Mouse (Mus musculus): ENCODE data around the gene Fancd2. TPM values are rescaled to one million over a fixed set of nuclear protein-coding genes. Genes with fewer than 3 reads are reported as not detected.
A peak's percentile ranks its signal among the peaks of the same experiment; 100 is the strongest.

Gene Fancd2
- polyA plus RNA-seq, 1 experiment from 2014 or later = 8.1 TPM

DNA sequence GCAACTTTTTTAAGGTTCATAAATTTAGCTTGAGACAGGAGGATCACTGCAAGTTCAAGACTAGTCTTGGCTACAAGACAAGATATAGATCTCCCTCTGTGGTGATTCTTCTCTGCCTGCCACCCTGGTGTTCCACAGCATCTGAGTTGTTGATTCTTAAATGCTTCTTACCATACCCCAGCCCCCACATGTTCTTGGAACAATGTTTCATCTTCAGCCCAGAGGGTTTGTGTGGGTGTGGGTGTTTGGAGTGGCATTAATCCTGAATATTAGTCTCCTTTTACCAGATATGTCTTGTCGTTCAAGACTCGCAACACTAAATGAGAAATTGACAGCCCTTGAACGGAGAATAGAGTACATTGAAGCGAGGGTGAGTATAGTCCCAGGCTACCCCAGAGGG is 84.0 kb downstream of the Fancd2 start:
- Histone ChIP-seq H3K9ac (no peak overlapping the region), H3K36me3 (peaks cover 44% of the 10 kb centered on the region), H3K9me3 (no peaks in the 10 kb centered on the region), H3K27ac (no peak overlapping the region), H3K4me3 (replicated peaks) (no peak overlapping the region), H3K4me1 (no peaks in the 10 kb centered on the region), H3K27me3 (replicated peaks) (no peaks in the 10 kb centered on the region), H3K4me2 (no peak overlapping the region)
- WGBS = 89% methylated on average over 4 of the region's 4 CpGs
- ATAC-seq (ENCODE audit: insufficient read depth, low FRiP score, low read depth) = no peak

DNA sequence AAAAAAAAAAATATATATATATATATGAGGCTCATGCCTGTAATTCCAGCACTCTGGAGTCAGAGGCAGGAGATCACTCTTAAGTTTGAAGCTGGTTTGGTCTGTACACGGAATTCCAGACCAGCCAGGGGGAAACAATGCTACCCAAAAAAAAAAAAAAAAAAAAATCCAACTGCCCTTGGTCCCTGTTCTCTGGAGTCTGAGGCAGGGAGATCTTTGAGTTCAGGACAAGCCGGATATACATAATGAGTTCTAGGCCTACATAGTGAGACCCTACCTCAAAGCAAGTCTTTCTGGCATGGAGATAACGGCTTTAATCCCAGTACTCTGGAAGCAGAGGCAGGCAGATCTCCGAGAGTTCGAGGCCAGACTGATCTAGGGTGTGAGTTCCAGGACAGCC is 91.9 kb downstream of the Fancd2 start:
- peak overlapping the region; percentile 69 for H3K4me2 ChIP-seq
- H3K9ac ChIP-seq = no peak overlapping the region; the same call in 1 of the 2 replicates
- no peaks in the 10 kb centered on the region for H3K27me3 ChIP-seq (replicated peaks)
- peaks cover 10% of the 10 kb centered on the region for H3K4me1 ChIP-seq
- peak overlapping the region; percentile 77 for H3K4me3 ChIP-seq (replicated peaks)
- no peaks in the 10 kb centered on the region for H3K36me3 ChIP-seq
- ATAC-seq (ENCODE audit: insufficient read depth, low FRiP score, low read depth) = no peak
- peak overlapping the region; percentile 57; the same call in 1 of the 2 replicates for H3K27ac ChIP-seq
- WGBS = 57% methylated on average over 5 of the region's 5 CpGs
- H3K9me3 ChIP-seq = no peaks in the 10 kb centered on the region

DNA sequence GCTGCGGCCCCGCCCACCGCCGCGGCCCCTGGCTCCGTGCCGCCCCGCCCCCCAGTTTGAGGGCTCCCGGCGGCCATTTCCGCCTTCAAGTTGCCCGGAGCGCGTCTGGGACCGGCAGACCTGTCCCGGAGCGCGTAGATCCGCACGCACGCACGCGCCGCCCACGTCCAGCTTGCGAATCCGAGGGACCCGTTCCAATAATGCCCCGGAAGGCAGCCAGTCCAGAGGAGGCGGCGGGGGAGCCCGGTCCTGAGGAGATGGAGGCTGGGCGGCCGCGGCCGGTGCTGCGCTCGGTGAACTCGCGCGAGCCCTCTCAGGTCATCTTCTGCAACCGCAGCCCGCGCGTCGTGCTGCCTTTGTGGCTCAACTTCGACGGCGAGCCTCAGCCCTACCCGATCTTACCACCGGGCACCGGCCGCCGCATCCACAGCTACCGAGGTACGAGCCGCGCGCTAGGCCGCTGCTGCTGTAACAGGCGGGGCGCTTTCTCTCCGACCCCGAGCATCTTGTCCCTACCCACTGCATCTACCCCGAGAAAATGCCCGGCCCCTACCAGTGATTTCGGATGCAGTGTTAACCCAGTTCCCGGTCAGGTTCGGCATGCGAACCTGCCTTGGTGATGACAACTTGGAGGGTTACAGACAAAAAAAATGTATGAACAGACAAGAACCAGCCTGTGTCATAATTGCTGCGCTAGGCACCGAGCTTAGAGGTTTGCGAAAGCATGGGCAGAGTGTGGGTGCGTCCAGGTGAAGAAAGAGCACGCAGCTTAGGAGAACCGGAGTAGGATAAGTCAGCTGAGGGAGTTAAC is 92.7 kb downstream of the Fancd2 start, which contains the start of gene Vhl:
Gene Vhl, plus strand, starts transcription at position 19 of the 811 bp plus-strand sequence.
- ATAC-seq (ENCODE audit: insufficient read depth, low FRiP score, low read depth) = peak; percentile 82
- WGBS = under 1% methylated on average over 70 of the region's 76 CpGs
- no peaks in the 10 kb centered on the region for H3K9me3 ChIP-seq
- H3K4me1 ChIP-seq = peaks cover 10% of the 10 kb centered on the region
- H3K9ac ChIP-seq = peak within 1 kb of the TSS; percentile 81
- peak within 1 kb of the TSS; percentile 77 for H3K4me3 ChIP-seq (replicated peaks)
- H3K27ac ChIP-seq = peak within 1 kb of the TSS; percentile 92
- peak within 1 kb of the TSS; percentile 69 for H3K4me2 ChIP-seq
- peaks cover 3% of the 10 kb centered on the region; the same call in 1 of the 2 replicates for H3K36me3 ChIP-seq
- no peaks in the 10 kb centered on the region for H3K27me3 ChIP-seq (replicated peaks)

DNA sequence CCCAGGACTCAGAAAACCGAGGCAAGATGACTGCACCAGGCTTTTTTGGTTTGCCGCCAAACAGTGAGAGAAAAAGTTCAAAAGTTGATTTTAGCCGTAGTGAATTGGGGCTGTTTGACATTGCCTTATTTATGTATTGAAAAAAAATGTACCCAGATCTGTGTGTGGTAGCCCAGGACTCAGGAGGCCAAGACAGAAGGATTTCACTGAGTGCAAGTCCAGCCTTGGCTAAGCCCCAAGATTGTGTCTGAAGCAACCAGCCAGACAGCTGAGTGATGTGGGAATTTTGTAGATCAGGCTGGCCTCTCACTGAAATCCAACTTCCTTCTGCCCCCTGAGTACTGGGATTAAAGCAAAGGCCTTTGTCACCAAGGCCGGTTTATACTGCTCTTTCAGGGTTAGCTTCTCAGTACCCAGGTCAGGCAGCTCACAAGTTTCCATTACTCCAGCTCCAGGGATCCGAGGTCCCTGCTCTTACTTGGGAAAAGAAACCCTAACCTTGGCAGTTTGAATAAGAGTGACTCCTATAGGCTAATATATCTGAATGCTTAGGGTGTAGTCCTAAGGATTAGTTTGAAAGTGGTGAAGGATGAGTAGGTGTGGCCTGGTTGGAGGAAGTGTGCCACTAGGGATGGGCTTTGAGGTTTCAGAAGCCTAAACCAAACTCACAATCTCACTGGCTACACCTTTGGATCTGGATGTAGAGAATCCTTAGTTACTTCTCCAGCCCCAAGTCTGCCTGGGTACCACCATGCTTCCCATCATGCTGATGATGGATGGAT is 93.7 kb downstream of the Fancd2 start:
- no peak overlapping the region for H3K27ac ChIP-seq
- 28% methylated on average over 5 of the region's 5 CpGs for WGBS
- no peak for ATAC-seq (ENCODE audit: insufficient read depth, low FRiP score, low read depth)
- H3K9ac ChIP-seq = no peak overlapping the region
- H3K9me3 ChIP-seq = no peaks in the 10 kb centered on the region
- H3K4me1 ChIP-seq = peaks cover 10% of the 10 kb centered on the region
- H3K27me3 ChIP-seq (replicated peaks) = no peaks in the 10 kb centered on the region
- H3K4me3 ChIP-seq (replicated peaks) = peak overlapping the region; percentile 77
- peak overlapping the region; percentile 69 for H3K4me2 ChIP-seq
- peaks cover 8% of the 10 kb centered on the region; the same call in 1 of the 2 replicates for H3K36me3 ChIP-seq

DNA sequence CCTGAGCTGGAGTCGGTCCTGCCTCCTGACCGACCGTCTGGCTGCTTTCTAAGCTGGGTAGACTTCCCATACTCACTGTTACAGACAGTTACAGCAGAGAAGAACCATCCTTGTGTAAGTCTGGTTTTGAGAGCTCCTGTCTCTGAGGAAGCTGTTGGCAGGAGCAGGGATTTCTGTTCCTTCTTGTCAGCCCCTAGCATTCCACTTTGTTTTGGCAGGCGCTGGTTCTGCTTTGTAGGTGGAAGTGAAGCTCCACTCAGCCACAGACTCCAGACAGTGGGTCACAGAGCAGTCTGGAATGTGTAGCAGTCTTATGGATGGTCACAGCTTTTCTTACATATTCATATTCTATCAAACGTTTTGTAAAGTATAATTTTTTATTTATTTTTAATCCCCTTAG is 98.8 kb downstream of the Fancd2 start:
- no peaks in the 10 kb centered on the region for H3K27me3 ChIP-seq (replicated peaks)
- no peaks in the 10 kb centered on the region for H3K9me3 ChIP-seq
- H3K4me3 ChIP-seq (replicated peaks) = no peak overlapping the region
- ATAC-seq (ENCODE audit: insufficient read depth, low FRiP score, low read depth) = no peak
- WGBS = 75% methylated on average over 5 of the region's 5 CpGs
- no peak overlapping the region for H3K4me2 ChIP-seq
- H3K9ac ChIP-seq = no peak overlapping the region
- no peak overlapping the region for H3K27ac ChIP-seq
- H3K36me3 ChIP-seq = peaks cover 14% of the 10 kb centered on the region
- H3K4me1 ChIP-seq = peaks cover 4% of the 10 kb centered on the region

DNA sequence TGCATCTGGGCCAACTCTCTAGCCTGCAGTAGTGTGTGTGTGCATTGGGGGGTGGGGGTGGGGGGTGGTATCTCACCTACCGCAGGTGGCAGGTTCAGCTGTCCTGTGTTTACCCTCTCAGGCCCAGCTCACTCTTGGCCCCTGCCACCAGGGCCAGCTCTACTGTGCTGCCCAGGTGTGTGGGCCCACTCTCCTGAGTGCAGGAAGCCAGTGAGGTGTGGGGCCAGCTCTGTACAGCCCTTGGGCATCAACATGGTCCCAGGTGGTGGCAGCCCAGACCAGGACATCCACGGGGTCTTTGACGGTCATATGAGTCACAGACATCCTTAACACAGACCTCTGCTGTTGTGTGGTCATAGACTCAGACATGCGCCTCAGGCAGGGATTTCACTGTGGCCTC is 101.4 kb downstream of the Fancd2 start:
- Histone ChIP-seq H3K9me3 (no peaks in the 10 kb centered on the region), H3K36me3 (peaks cover 14% of the 10 kb centered on the region), H3K9ac (no peak overlapping the region), H3K27me3 (replicated peaks) (no peaks in the 10 kb centered on the region), H3K27ac (no peak overlapping the region), H3K4me3 (replicated peaks) (no peak overlapping the region), H3K4me1 (no peaks in the 10 kb centered on the region), H3K4me2 (no peak overlapping the region)
- WGBS = 81% methylated on average over 4 of the region's 4 CpGs
- ATAC-seq (ENCODE audit: insufficient read depth, low FRiP score, low read depth) = no peak

DNA sequence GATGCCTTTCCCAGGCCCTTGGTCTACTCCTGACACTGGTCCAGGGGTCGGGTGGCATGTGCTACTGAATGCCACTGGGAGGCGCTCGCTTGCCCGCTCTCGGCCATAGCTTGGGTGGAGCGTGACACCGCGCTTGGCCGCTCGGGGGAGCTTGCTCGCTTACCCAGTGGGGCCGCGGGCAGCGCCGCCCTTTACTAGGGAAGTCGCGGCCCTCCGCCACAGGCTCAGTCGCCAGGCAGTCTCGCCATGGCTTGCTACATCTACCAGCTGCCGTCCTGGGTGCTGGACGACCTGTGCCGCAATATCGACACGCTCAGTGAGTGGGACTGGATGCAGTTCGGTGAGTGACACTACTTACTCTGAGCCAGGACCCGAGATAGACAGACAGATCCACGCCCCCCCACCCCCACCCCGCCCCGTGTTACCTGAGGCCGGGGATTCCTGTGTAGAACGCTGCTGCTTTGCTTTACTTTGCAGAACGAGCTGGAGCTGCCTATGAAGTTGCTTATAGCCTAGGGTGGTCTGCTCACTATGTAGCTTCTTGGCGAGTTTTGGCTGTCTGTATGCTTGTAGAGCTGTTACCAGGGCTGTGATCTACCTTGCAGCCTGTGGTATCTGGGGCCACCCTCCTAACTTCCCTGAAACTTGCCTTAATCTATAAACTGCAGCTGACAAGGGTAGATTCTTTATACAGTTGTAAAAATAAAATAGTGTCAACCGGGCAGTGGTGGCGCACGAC is 107.0 kb downstream of the Fancd2 start, which contains the start of gene Irak2:
Gene Irak2, plus strand, starts transcription at position 166 of the 739 bp plus-strand sequence.
- H3K27ac ChIP-seq = peak within 1 kb of the TSS; percentile 19; the same call in 1 of the 2 replicates
- 7% methylated on average over 37 of the region's 37 CpGs for WGBS

DNA sequence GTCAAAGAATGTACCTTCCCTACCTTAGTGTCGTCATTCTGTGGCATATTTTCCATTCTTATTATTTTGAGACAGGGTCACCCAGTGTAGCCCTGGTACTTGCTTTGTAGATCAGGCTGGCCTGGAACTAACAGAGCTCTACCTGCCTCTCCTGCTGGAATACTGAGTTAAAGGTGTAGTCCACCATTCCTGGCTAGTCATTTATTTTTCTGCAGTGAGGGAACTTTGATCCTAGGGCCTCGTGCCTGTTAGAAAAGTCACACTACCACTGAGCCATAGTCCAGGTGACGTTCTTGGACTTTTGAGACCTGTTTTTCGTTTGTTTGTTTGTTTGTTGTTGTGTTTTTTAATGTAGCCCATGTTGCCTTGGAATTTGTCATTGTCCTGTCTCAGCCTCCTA is 107.7 kb downstream of the Fancd2 start:
- ATAC-seq (ENCODE audit: insufficient read depth, low FRiP score, low read depth) = no peak

More for the DNA sequence above, 107.0 kb downstream of the Fancd2 start, which contains the start of gene Irak2:
- peak; percentile 91 for ATAC-seq (ENCODE audit: insufficient read depth, low FRiP score, low read depth)
- Histone ChIP-seq H3K4me3 (replicated peaks) (peak within 1 kb of the TSS; percentile 56), H3K4me2 (peak within 1 kb of the TSS; percentile 66), H3K9me3 (no peaks in the 10 kb centered on the region), H3K4me1 (peaks cover 3% of the 10 kb centered on the region; the same call in 1 of the 2 replicates), H3K36me3 (no peaks in the 10 kb centered on the region), H3K27me3 (replicated peaks) (no peaks in the 10 kb centered on the region), H3K9ac (peak within 1 kb of the TSS; percentile 38; the same call in 1 of the 2 replicates)

DNA sequence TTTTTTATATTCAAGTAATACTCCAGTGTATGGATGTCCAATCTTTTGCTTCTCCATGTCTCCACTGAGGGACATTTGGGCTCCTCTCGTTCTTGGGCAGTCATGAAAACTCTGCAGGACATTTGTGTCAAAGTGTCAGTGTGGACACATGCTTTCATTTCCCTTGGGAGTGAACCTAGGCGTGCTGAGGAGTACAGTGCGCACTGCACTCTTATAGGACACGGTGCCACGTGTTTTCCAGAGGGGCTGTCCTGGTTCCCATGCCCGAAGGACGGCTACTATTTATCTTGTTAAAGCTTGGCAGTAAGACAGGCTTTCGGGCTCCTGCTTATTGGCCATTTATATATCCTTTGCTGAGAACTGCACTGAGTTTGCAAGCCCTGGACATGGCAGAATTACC is 111.1 kb downstream of the Fancd2 start:
- H3K4me3 ChIP-seq (replicated peaks) = no peak overlapping the region
- no peaks in the 10 kb centered on the region for H3K27me3 ChIP-seq (replicated peaks)
- H3K4me2 ChIP-seq = no peak overlapping the region
- no peaks in the 10 kb centered on the region for H3K36me3 ChIP-seq
- no peak for ATAC-seq (ENCODE audit: insufficient read depth, low FRiP score, low read depth)
- WGBS = 76% methylated on average over 8 of the region's 8 CpGs
- H3K9ac ChIP-seq = no peak overlapping the region
- H3K4me1 ChIP-seq = peaks cover 3% of the 10 kb centered on the region; the same call in 1 of the 2 replicates
- H3K27ac ChIP-seq = no peak overlapping the region
- H3K9me3 ChIP-seq = no peaks in the 10 kb centered on the region

More for the DNA sequence above, 107.7 kb downstream of the Fancd2 start:
- Histone ChIP-seq H3K9me3 (no peaks in the 10 kb centered on the region), H3K9ac (no peak overlapping the region), H3K27ac (no peak overlapping the region), H3K4me2 (peak overlapping the region; percentile 66; the same call in 1 of the 2 replicates), H3K27me3 (replicated peaks) (no peaks in the 10 kb centered on the region), H3K36me3 (no peaks in the 10 kb centered on the region), H3K4me1 (peaks cover 3% of the 10 kb centered on the region; the same call in 1 of the 2 replicates), H3K4me3 (replicated peaks) (peak overlapping the region; percentile 56)
- WGBS = 73% methylated on average over 4 of the region's 4 CpGs

DNA sequence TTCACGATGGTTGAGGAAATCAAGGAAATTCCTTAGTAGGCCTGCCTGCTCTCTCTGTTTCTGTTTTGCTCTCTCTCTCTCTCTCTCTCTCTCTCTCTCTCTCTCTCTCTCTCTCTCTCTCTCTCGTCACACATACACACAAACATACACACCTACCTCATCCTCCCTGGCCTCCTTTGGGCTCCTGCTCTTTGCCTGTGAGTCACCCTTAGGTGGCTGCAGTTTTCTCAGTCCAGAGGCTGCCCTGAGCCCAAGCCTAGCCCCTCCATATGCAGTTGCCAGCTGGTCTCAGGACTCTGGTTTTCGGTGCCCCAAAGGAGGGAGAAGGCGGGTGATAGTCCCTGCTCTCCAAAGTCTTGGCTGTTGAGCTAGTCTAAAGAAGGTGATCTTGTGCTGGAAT is 111.5 kb downstream of the Fancd2 start:
- 68% methylated on average over 4 of the region's 4 CpGs for WGBS
- no peak for ATAC-seq (ENCODE audit: insufficient read depth, low FRiP score, low read depth)

DNA sequence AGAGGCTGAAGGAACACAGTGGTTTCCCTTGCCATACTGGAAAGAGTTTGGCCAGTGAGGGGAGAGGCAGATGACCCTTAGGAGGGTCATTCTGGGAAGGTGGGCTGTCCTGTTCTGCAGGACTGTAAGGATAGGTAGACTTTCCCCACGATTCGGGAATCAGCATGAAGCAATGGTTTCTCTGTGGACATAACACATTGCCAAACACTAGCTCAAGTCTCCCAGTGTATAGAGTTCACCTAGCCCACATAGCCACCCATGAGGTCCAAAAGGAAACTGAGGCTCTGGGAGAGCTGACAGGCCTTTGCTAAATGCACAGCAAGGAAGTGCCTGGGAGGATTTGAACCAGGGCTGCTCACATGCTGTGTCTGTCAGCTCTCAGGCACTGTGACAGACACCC is 112.5 kb downstream of the Fancd2 start:
- no peaks in the 10 kb centered on the region for H3K27me3 ChIP-seq (replicated peaks)
- 83% methylated on average over 2 of the region's 2 CpGs for WGBS
- H3K4me1 ChIP-seq = no peaks in the 10 kb centered on the region
- H3K4me2 ChIP-seq = no peak overlapping the region
- H3K36me3 ChIP-seq = no peaks in the 10 kb centered on the region
- H3K4me3 ChIP-seq (replicated peaks) = no peak overlapping the region
- H3K9ac ChIP-seq = no peak overlapping the region
- H3K27ac ChIP-seq = peak overlapping the region; percentile 51; the same call in 1 of the 2 replicates
- no peak for ATAC-seq (ENCODE audit: insufficient read depth, low FRiP score, low read depth)
- H3K9me3 ChIP-seq = no peaks in the 10 kb centered on the region

More for the DNA sequence above, 111.5 kb downstream of the Fancd2 start:
- Histone ChIP-seq H3K27ac (no peak overlapping the region), H3K4me1 (peaks cover 3% of the 10 kb centered on the region; the same call in 1 of the 2 replicates), H3K9ac (no peak overlapping the region), H3K4me3 (replicated peaks) (no peak overlapping the region), H3K27me3 (replicated peaks) (no peaks in the 10 kb centered on the region), H3K9me3 (no peaks in the 10 kb centered on the region), H3K4me2 (no peak overlapping the region), H3K36me3 (no peaks in the 10 kb centered on the region)

Data from stomach, embryonic 15.5 days (tissue).